Mouse (Mus musculus) heart, postnatal 36 days (tissue): Measurements from ENCODE around the gene Dnah9. TPM values are rescaled to one million over a fixed set of nuclear protein-coding genes. Genes with fewer than 3 reads are reported as not detected.

Experiments used
- DNase-seq, 2 experiments: peaks; one replicate each; pipeline ENCODE4 v3.0.0; 2021 to 2022
- intact Hi-C: fragments of 180-260 bp; cut with DNase I; formaldehyde crosslinking; loops from one replicate; pipeline ENCODE4 v1.15.1; 2025
- total RNA-seq, 2 experiments: library from RNA; stranded (reverse); gene quantifications; 2 replicates each; pipeline ENCODE4 v1.2.3; 2021

The Dnah9 gene
- total RNA-seq, 2 experiments from 2014 or later, result not detected

GRCm38 (mm10) chr11:65806321-65806904 is 361.9 kb downstream of the Dnah9 start:
- intact Hi-C loops, result loop anchor here (5.0 kb wide), 1 partner anchor 89 kb away; no protein-coding TSS in a partner anchor
- no peak for DNase-seq

- no peak for DNase-seq
- intact Hi-C loops, result no loop called here
Measured at GRCm38 (mm10) chr11:65801899-65802298, 366.5 kb downstream of the Dnah9 start.

GRCm38 (mm10) chr11:65795896-65796295 is 372.5 kb downstream of the Dnah9 start:
- intact Hi-C loops, result no loop called here

GRCm38 (mm10) chr11:65794428-65795219 is 373.7 kb downstream of the Dnah9 start:
- intact Hi-C loops, result no loop called here
- DNase-seq, result no peak

More at GRCm38 (mm10) chr11:65795896-65796295, 372.5 kb downstream of the Dnah9 start:
- no peak for DNase-seq

GRCm38 (mm10) chr11:65788154-65788553 is 380.2 kb downstream of the Dnah9 start, which contains the start of gene Map2k4:
Gene Map2k4 (minus strand): TSS chr11:65788297.
- intact Hi-C loops, result loop anchor here (1.0 to 5.0 kb wide), 2 partner anchors 19 to 36 kb away; partner anchors contain the start of gene Zkscan6
- peak; percentile 92 to 95 for DNase-seq

- intact Hi-C loops, result loop anchor here (1.0 to 5.0 kb wide), 2 partner anchors 20 to 35 kb away; partner anchors contain the start of gene Zkscan6
- no peak for DNase-seq
Measured at GRCm38 (mm10) chr11:65787421-65788151, 380.8 kb downstream of the Dnah9 start.

GRCm38 (mm10) chr11:65786160-65786559 is 382.2 kb downstream of the Dnah9 start:
- intact Hi-C loops, result loop anchor here (5.0 kb wide), 1 partner anchor 34 kb away; no protein-coding TSS in a partner anchor
- DNase-seq, result no peak

GRCm38 (mm10) chr11:65781596-65781995 is 386.8 kb downstream of the Dnah9 start:
- intact Hi-C loops, result no loop called here
- DNase-seq, result no peak
